Mouse (Mus musculus): ENCODE measurements around the gene Atp6v0e2. TPM values are rescaled to one million over a fixed set of nuclear protein-coding genes. Genes with fewer than 3 reads are reported as not detected.

Atp6v0e2 gene
- total RNA-seq, 2 experiments from 2014 or later, result 35.9 to 42.8 TPM

- DNase-seq, result no peak
Measured at GRCm38 (mm10) chr6:48573981-48574380, 36.6 kb downstream of the Atp6v0e2 start.

GRCm38 (mm10) chr6:48578736-48579135 lies 41.3 kb downstream of the Atp6v0e2 start:
- no peak for DNase-seq

- peak; percentile 48 for DNase-seq
Measured at GRCm38 (mm10) chr6:48579215-48579648, 41.8 kb downstream of the Atp6v0e2 start.

GRCm38 (mm10) chr6:48581257-48581656 lies 43.8 kb downstream of the Atp6v0e2 start:
- DNase-seq, result no peak

- DNase-seq, result peak; percentile 46
Measured at GRCm38 (mm10) chr6:48582037-48582436, 44.6 kb downstream of the Atp6v0e2 start.

GRCm38 (mm10) chr6:48589194-48589750 lies 51.9 kb downstream of the Atp6v0e2 start, which contains the start of gene Gm45021:
Gene Gm45021, plus strand, starts transcription at chr6:48589610.
- DNase-seq, result no peak

Other genes with a start within 250 kb of the Atp6v0e2 start
- 10 to 100 TPM; 20.9 to 38.5 TPM for gene Krba1, start 142.0 kb upstream of the Atp6v0e2 start, total RNA-seq (2021)
- gene Zfp467, start 91.8 kb upstream of the Atp6v0e2 start, total RNA-seq (2021), result 10 to 100 TPM; 33.2 to 50.2 TPM
- 1 to 10 TPM; 1.5 to 2.9 TPM for gene Sspo, start 89.4 kb upstream of the Atp6v0e2 start, total RNA-seq (2021)
- gene Lrrc61, start 17.2 kb downstream of the Atp6v0e2 start, total RNA-seq (2021), result 10 to 100 TPM; 25.1 to 27.3 TPM
- 100 to 1,000 TPM; 198 to 328 TPM for gene Rarres2, start 35.2 kb downstream of the Atp6v0e2 start, total RNA-seq (2021)
- not detected for gene Gm45021, start 52.0 kb downstream of the Atp6v0e2 start, total RNA-seq (2021)
- gene Repin1, start 56.3 kb downstream of the Atp6v0e2 start, total RNA-seq (2021), result 10 to 100 TPM; 37.6 to 42.0 TPM
- 1 to 10 TPM in 1 of 2 experiments, not detected in 1; 1.3 TPM for gene Gm44965, start 56.3 kb downstream of the Atp6v0e2 start, total RNA-seq (2021)
- gene Zfp775, start 64.4 kb downstream of the Atp6v0e2 start, total RNA-seq (2021), result 1 to 10 TPM; 6.1 to 6.2 TPM
- gene AI854703, start 89.1 kb downstream of the Atp6v0e2 start, total RNA-seq (2021), result 1 to 10 TPM; 1.7 to 3.6 TPM
- 10 to 100 TPM; 11.7 to 14.8 TPM for gene Gimap8, start 109.6 kb downstream of the Atp6v0e2 start, total RNA-seq (2021)
- 1 to 10 TPM; 9.0 TPM for gene Gimap9, start 138.5 kb downstream of the Atp6v0e2 start, total RNA-seq (2021)
- 10 to 100 TPM; 50.2 to 52.8 TPM for gene Gimap4, start 146.9 kb downstream of the Atp6v0e2 start, total RNA-seq (2021)
- 10 to 100 TPM; 70.8 to 75.9 TPM for gene Gimap6, start 170.6 kb downstream of the Atp6v0e2 start, total RNA-seq (2021)
- gene Gm28053, start 181.0 kb downstream of the Atp6v0e2 start, total RNA-seq (2021), result 10 to 100 TPM in 1 of 2 experiments, 1 to 10 TPM in 1; 9.1 to 10.3 TPM
- gene Gimap7, start 181.0 kb downstream of the Atp6v0e2 start, total RNA-seq (2021), result 1 to 10 TPM in 1 of 2 experiments, under 1 TPM in 1; 0.96 to 1.6 TPM
- gene Gimap1, start 201.4 kb downstream of the Atp6v0e2 start, total RNA-seq (2021), result 10 to 100 TPM; 18.7 to 24.2 TPM
- 10 to 100 TPM; 14.2 to 19.5 TPM for gene Gimap5, start 208.6 kb downstream of the Atp6v0e2 start, total RNA-seq (2021)
- gene Gimap3, start 233.2 kb downstream of the Atp6v0e2 start, total RNA-seq (2021), result 1 to 10 TPM; 4.5 to 5.4 TPM